Mouse (Mus musculus): ENCODE measurements around the gene Mdm2.

Gene Mdm2

GRCm38 (mm10) chr10:117675096-117676035 is 35.2 kb downstream of the Mdm2 start:
- DNase-seq (ENCODE audit: low read depth, low spot score) = peak; percentile 83
- Histone ChIP-seq H3K27me3 (ENCODE audit: control insufficient read depth, insufficient read depth, low read length, poor library complexity, severe bottlenecking) (no peaks in the 10 kb centered on the region), H3K36me3 (ENCODE audit: control insufficient read depth, insufficient read depth, low read length, poor library complexity, severe bottlenecking) (peaks cover 25% of the 10 kb centered on the region)

GRCm38 (mm10) chr10:117674359-117675019 is 36.1 kb downstream of the Mdm2 start:
- DNase-seq (ENCODE audit: low read depth, low spot score) = no peak
- Histone ChIP-seq H3K36me3 (ENCODE audit: control insufficient read depth, insufficient read depth, low read length, poor library complexity, severe bottlenecking) (peaks cover 24% of the 10 kb centered on the region), H3K27me3 (ENCODE audit: control insufficient read depth, insufficient read depth, low read length, poor library complexity, severe bottlenecking) (no peaks in the 10 kb centered on the region)

- no peak for DNase-seq (ENCODE audit: low read depth, low spot score)
- Histone ChIP-seq H3K36me3 (ENCODE audit: control insufficient read depth, insufficient read depth, low read length, poor library complexity, severe bottlenecking) (peaks cover 23% of the 10 kb centered on the region), H3K27me3 (ENCODE audit: control insufficient read depth, insufficient read depth, low read length, poor library complexity, severe bottlenecking) (no peaks in the 10 kb centered on the region)
Observed at GRCm38 (mm10) chr10:117673913-117674312, 36.6 kb downstream of the Mdm2 start.

- DNase-seq (ENCODE audit: low read depth, low spot score) = no peak
- peaks cover 23% of the 10 kb centered on the region for H3K36me3 ChIP-seq (ENCODE audit: control insufficient read depth, insufficient read depth, low read length, poor library complexity, severe bottlenecking)
- no peaks in the 10 kb centered on the region for H3K27me3 ChIP-seq (ENCODE audit: control insufficient read depth, insufficient read depth, low read length, poor library complexity, severe bottlenecking)
Observed at GRCm38 (mm10) chr10:117672693-117673092, 37.9 kb downstream of the Mdm2 start.

- DNase-seq (ENCODE audit: low read depth, low spot score) = no peak
- Histone ChIP-seq H3K27me3 (ENCODE audit: control insufficient read depth, insufficient read depth, low read length, poor library complexity, severe bottlenecking) (no peaks in the 10 kb centered on the region), H3K36me3 (ENCODE audit: control insufficient read depth, insufficient read depth, low read length, poor library complexity, severe bottlenecking) (peaks cover 21% of the 10 kb centered on the region; the same call in 1 of the 2 replicates)
Observed at GRCm38 (mm10) chr10:117671930-117672666, 38.5 kb downstream of the Mdm2 start.

- DNase-seq (ENCODE audit: low read depth, low spot score) = no peak
- peaks cover 23% of the 10 kb centered on the region; the same call in 1 of the 2 replicates for H3K36me3 ChIP-seq (ENCODE audit: control insufficient read depth, insufficient read depth, low read length, poor library complexity, severe bottlenecking)
- no peaks in the 10 kb centered on the region for H3K27me3 ChIP-seq (ENCODE audit: control insufficient read depth, insufficient read depth, low read length, poor library complexity, severe bottlenecking)
Observed at GRCm38 (mm10) chr10:117671266-117671665, 39.3 kb downstream of the Mdm2 start.

- H3K27me3 ChIP-seq (ENCODE audit: control insufficient read depth, insufficient read depth, low read length, poor library complexity, severe bottlenecking) = no peaks in the 10 kb centered on the region
- DNase-seq (ENCODE audit: low read depth, low spot score) = no peak
- peaks cover 23% of the 10 kb centered on the region; the same call in 1 of the 2 replicates for H3K36me3 ChIP-seq (ENCODE audit: control insufficient read depth, insufficient read depth, low read length, poor library complexity, severe bottlenecking)
Observed at GRCm38 (mm10) chr10:117670791-117671190, 39.8 kb downstream of the Mdm2 start.

- Histone ChIP-seq H3K36me3 (ENCODE audit: control insufficient read depth, insufficient read depth, low read length, poor library complexity, severe bottlenecking) (peaks cover 23% of the 10 kb centered on the region; the same call in 1 of the 2 replicates), H3K27me3 (ENCODE audit: control insufficient read depth, insufficient read depth, low read length, poor library complexity, severe bottlenecking) (no peaks in the 10 kb centered on the region)
- no peak for DNase-seq (ENCODE audit: low read depth, low spot score)
Observed at GRCm38 (mm10) chr10:117670092-117670491, 40.5 kb downstream of the Mdm2 start.

GRCm38 (mm10) chr10:117669449-117670090 is 41.0 kb downstream of the Mdm2 start:
- peaks cover 23% of the 10 kb centered on the region; the same call in 1 of the 2 replicates for H3K36me3 ChIP-seq (ENCODE audit: control insufficient read depth, insufficient read depth, low read length, poor library complexity, severe bottlenecking)
- no peak for DNase-seq (ENCODE audit: low read depth, low spot score)
- no peaks in the 10 kb centered on the region for H3K27me3 ChIP-seq (ENCODE audit: control insufficient read depth, insufficient read depth, low read length, poor library complexity, severe bottlenecking)

GRCm38 (mm10) chr10:117668546-117669300 is 41.8 kb downstream of the Mdm2 start:
- no peak for DNase-seq (ENCODE audit: low read depth, low spot score)
- Histone ChIP-seq H3K27me3 (ENCODE audit: control insufficient read depth, insufficient read depth, low read length, poor library complexity, severe bottlenecking) (no peaks in the 10 kb centered on the region), H3K36me3 (ENCODE audit: control insufficient read depth, insufficient read depth, low read length, poor library complexity, severe bottlenecking) (peaks cover 23% of the 10 kb centered on the region; the same call in 1 of the 2 replicates)

- DNase-seq (ENCODE audit: low read depth, low spot score) = no peak
- no peaks in the 10 kb centered on the region for H3K27me3 ChIP-seq (ENCODE audit: control insufficient read depth, insufficient read depth, low read length, poor library complexity, severe bottlenecking)
- H3K36me3 ChIP-seq (ENCODE audit: control insufficient read depth, insufficient read depth, low read length, poor library complexity, severe bottlenecking) = peaks cover 22% of the 10 kb centered on the region; the same call in 1 of the 2 replicates
Observed at GRCm38 (mm10) chr10:117667663-117668507, 42.7 kb downstream of the Mdm2 start.

GRCm38 (mm10) chr10:117666947-117667630 is 43.5 kb downstream of the Mdm2 start:
- Histone ChIP-seq H3K36me3 (ENCODE audit: control insufficient read depth, insufficient read depth, low read length, poor library complexity, severe bottlenecking) (peaks cover 16% of the 10 kb centered on the region), H3K27me3 (ENCODE audit: control insufficient read depth, insufficient read depth, low read length, poor library complexity, severe bottlenecking) (no peaks in the 10 kb centered on the region)
- DNase-seq (ENCODE audit: low read depth, low spot score) = no peak
